Mouse (Mus musculus) telencephalon, adult 2 months (tissue): ENCODE measurements around the gene Bcar1.
A peak's percentile ranks its signal among the peaks of the same experiment; 100 is the strongest.

Source experiments
- DNase-seq: peaks from one replicate; pipeline ENCODE4 v3.0.0-alpha.2; 2011; ENCODE audit warnings: low read depth, low spot score

The Bcar1 gene

GRCm38 (mm10) chr8:111739604-111740003 is 4.0 kb downstream of the Bcar1 start:
- DNase-seq = no peak

GRCm38 (mm10) chr8:111738867-111739266 is 4.7 kb downstream of the Bcar1 start:
- DNase-seq = no peak

- DNase-seq = no peak
Observed at GRCm38 (mm10) chr8:111736321-111736720, 7.3 kb downstream of the Bcar1 start.

GRCm38 (mm10) chr8:111735791-111736190 is 7.8 kb downstream of the Bcar1 start:
- DNase-seq = no peak

- DNase-seq = no peak
Observed at GRCm38 (mm10) chr8:111735335-111735761, 8.3 kb downstream of the Bcar1 start.

- DNase-seq = no peak
Observed at GRCm38 (mm10) chr8:111734244-111734960, 9.2 kb downstream of the Bcar1 start.

GRCm38 (mm10) chr8:111733581-111734243 is 9.9 kb downstream of the Bcar1 start:
- DNase-seq = no peak

GRCm38 (mm10) chr8:111732406-111733085 is 11.1 kb downstream of the Bcar1 start:
- no peak for DNase-seq

- peak; percentile 80 for DNase-seq
Observed at GRCm38 (mm10) chr8:111732004-111732403, 11.6 kb downstream of the Bcar1 start.

GRCm38 (mm10) chr8:111731231-111731977 is 12.2 kb downstream of the Bcar1 start:
- DNase-seq = no peak

GRCm38 (mm10) chr8:111729233-111730170 is 14.1 kb downstream of the Bcar1 start:
- DNase-seq = no peak

GRCm38 (mm10) chr8:111728481-111728880 is 15.1 kb downstream of the Bcar1 start:
- no peak for DNase-seq

GRCm38 (mm10) chr8:111727553-111727952 is 16.1 kb downstream of the Bcar1 start:
- DNase-seq = no peak

GRCm38 (mm10) chr8:111726102-111726900 is 17.3 kb downstream of the Bcar1 start:
- DNase-seq = peak; percentile 77

GRCm38 (mm10) chr8:111725341-111725740 is 18.3 kb downstream of the Bcar1 start:
- DNase-seq = no peak

- DNase-seq = no peak
Observed at GRCm38 (mm10) chr8:111720115-111720544, 23.5 kb downstream of the Bcar1 start.

- no peak for DNase-seq
Observed at GRCm38 (mm10) chr8:111718937-111719336, 24.7 kb downstream of the Bcar1 start.

- DNase-seq = no peak
Observed at GRCm38 (mm10) chr8:111717866-111718265, 25.7 kb downstream of the Bcar1 start.

- no peak for DNase-seq
Observed at GRCm38 (mm10) chr8:111717488-111717792, 26.2 kb downstream of the Bcar1 start.
